Mouse (Mus musculus): Measurements from ENCODE around the gene Srsf2.
A peak's percentile ranks its signal among the peaks of the same experiment; 100 is the strongest.
"Not testable (repeated sequence)": the region's sequence is repeated elsewhere in the genome, so short reads cannot be mapped to it uniquely, and the experiment has no call there.

Srsf2 gene

GRCm38 (mm10) chr11:116852291-116852890 is 503 bp downstream of the Srsf2 start, which contains the start of gene Mfsd11:
TSS of gene Mfsd11 (plus strand) at chr11:116852440.
- DNase-seq = peak; percentile 74 to 81

GRCm38 (mm10) chr11:116851576-116852290 is 1.2 kb downstream of the Srsf2 start:
- no peak for DNase-seq

- no peak for DNase-seq
Measured at GRCm38 (mm10) chr11:116850833-116851477, 1.9 kb downstream of the Srsf2 start.

GRCm38 (mm10) chr11:116850085-116850484 is 2.8 kb downstream of the Srsf2 start:
- DNase-seq = no peak

GRCm38 (mm10) chr11:116849587-116849986 is 3.3 kb downstream of the Srsf2 start:
- no peak for DNase-seq

- not testable (repeated sequence) for DNase-seq
Measured at GRCm38 (mm10) chr11:116848877-116849178, 4.1 kb downstream of the Srsf2 start.

- DNase-seq = no peak
Measured at GRCm38 (mm10) chr11:116848086-116848876, 4.6 kb downstream of the Srsf2 start.

- DNase-seq = no peak
Measured at GRCm38 (mm10) chr11:116847187-116848085, 5.5 kb downstream of the Srsf2 start.

- no peak for DNase-seq
Measured at GRCm38 (mm10) chr11:116846593-116847181, 6.2 kb downstream of the Srsf2 start.

GRCm38 (mm10) chr11:116843261-116844233 is 9.3 kb downstream of the Srsf2 start, which contains the start of the genes Mettl23 and Jmjd6:
TSS of gene Mettl23 (plus strand) at chr11:116843278.
TSS of gene Jmjd6 (minus strand) at chr11:116843449.
- DNase-seq = peak; percentile 96 to 98

- DNase-seq = peak; percentile 68 to 73
Measured at GRCm38 (mm10) chr11:116842531-116843260, 10.2 kb downstream of the Srsf2 start.

- DNase-seq = no peak
Measured at GRCm38 (mm10) chr11:116840748-116841147, 12.1 kb downstream of the Srsf2 start.

- no peak for DNase-seq
Measured at GRCm38 (mm10) chr11:116839601-116840000, 13.3 kb downstream of the Srsf2 start.

GRCm38 (mm10) chr11:116838936-116839335 is 14.0 kb downstream of the Srsf2 start:
- no peak for DNase-seq

- DNase-seq = no peak
Measured at GRCm38 (mm10) chr11:116837441-116837840, 15.5 kb downstream of the Srsf2 start.

- DNase-seq = no peak
Measured at GRCm38 (mm10) chr11:116836283-116836682, 16.6 kb downstream of the Srsf2 start.

GRCm38 (mm10) chr11:116834954-116835353 is 17.9 kb downstream of the Srsf2 start:
- DNase-seq = no peak

GRCm38 (mm10) chr11:116832172-116832685 is 20.7 kb downstream of the Srsf2 start:
- DNase-seq = no peak

GRCm38 (mm10) chr11:116827534-116828165 is 25.2 kb downstream of the Srsf2 start, which contains the start of gene Mxra7:
TSS of gene Mxra7 (minus strand) at chr11:116828046.
- DNase-seq = peak; percentile 61 to 73
